ENCODE assay signal across 16 mouse cellular contexts in the genomic region with DNA sequence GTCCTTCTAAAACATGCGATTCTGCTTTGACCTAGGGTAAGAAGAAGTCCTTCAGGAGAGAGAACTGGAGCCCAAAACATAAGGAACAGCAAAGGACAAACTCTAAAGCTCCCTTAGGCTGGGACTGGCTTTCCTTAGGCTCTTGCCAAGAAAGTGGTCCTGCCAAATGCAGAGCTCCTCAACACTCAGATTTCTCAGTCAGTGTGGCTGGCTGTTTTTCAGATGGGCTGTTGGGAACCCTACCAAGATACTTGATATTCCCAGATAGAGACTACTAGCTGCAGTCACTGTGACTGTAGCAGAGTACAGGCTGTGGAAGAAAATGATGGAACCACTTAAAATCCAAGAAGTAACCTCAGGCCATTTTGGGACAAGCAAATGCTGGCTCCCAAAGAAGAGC. TPM values are rescaled to one million over a fixed set of nuclear protein-coding genes. Genes with fewer than 3 reads are reported as not detected.
DNase-seq lines count a peak whose midpoint lies in the region.
"Had no signal": no experiment of that assay in that cellular context is flagged by ENCODE, and none has a peak within 500 bp of the region (broad histone marks: within the 10 kb centered on the region; RNA-seq: fewer than 3 reads in every experiment).

No protein-coding gene starts in this region.

- peak; percentile 20 for DNase-seq in adrenal gland, postnatal 14 days
- DNase-seq in adrenal gland, adult (ENCODE audit: inconsistent age in 2 of 2, low spot score in 1 of 2): no peak
- DNase-seq in left cerebral cortex, postnatal 14 days (ENCODE audit: low spot score in 2 of 2): peak; percentile 7 to 20
- no peak for DNase-seq in left cerebral cortex, postnatal 36 days (ENCODE audit: low spot score in 2 of 2)
- DNase-seq in NIH3T3 (ENCODE audit: low read depth) (peak; percentile 3), liver (no peak)
- DNase-seq in gastrocnemius, postnatal 14 days: peak; percentile 45
- no peak for DNase-seq in thymus, postnatal 25 days
- DNase-seq: cerebellum, adult 9-10 months; kidney, adult 18-20 months; kidney, postnatal 10 days; left cerebral cortex, postnatal 4 days; liver, postnatal 0 days; retina, postnatal 1 day; spleen, adult 18-20 months; thymus, postnatal 4 days had no signal

- intact Hi-C loops in left cerebral cortex, postnatal 14 days (cut with DNase I): no loop called here
- intact Hi-C loops in left cerebral cortex, postnatal 36 days (cut with DNase I): no loop called here
- intact Hi-C loops in gastrocnemius, postnatal 14 days (cut with DNase I; ENCODE audit: low total_unique reads): no loop called here

RNA-seq across cellular contexts. Expression of gene Amer1, which starts 7.4 kb away (rescaled TPM):
- 10.2 and 11.8 TPM in 2 replicates for total RNA-seq in adrenal gland, postnatal 14 days (2021)
- total RNA-seq in left cerebral cortex, postnatal 14 days (2021): 1 to 10 TPM; 7.8 to 8.7 TPM
- 1 to 10 TPM; 5.6 to 6.0 TPM for total RNA-seq in left cerebral cortex, postnatal 36 days (2021)
- 1 to 10 TPM; 6.0 to 7.5 TPM for total RNA-seq in gastrocnemius, postnatal 14 days (2021)

Comparison
In these comparisons a context has a peak if more than half of its experiments do, and no peak if none do; other contexts are left out.
1. DNase-seq: peak in adrenal gland, postnatal 14 days (single experiment), left cerebral cortex, postnatal 14 days (2 of 2), NIH3T3 (single experiment) and gastrocnemius, postnatal 14 days (single experiment); none in adrenal gland, adult (0 of 2), left cerebral cortex, postnatal 36 days (0 of 2), thymus, postnatal 25 days (single experiment) and liver (single experiment).